Mouse (Mus musculus) bone marrow macrophage, adult 2 months (primary cell): ENCODE results near the gene Serpina3g.

Experiments
- CTCF ChIP-seq: IDR thresholded peaks from 2 replicates; pipeline ENCODE4 v1.5.1; 2012; ENCODE audit warnings: low read depth, mild to moderate bottlenecking, low read length, moderate library complexity
- POLR2A ChIP-seq: IDR thresholded peaks from 2 replicates; pipeline ENCODE4 v1.6.1; 2012; ENCODE audit warnings: mild to moderate bottlenecking, low read depth, low read length, borderline replicate concordance

DNA sequence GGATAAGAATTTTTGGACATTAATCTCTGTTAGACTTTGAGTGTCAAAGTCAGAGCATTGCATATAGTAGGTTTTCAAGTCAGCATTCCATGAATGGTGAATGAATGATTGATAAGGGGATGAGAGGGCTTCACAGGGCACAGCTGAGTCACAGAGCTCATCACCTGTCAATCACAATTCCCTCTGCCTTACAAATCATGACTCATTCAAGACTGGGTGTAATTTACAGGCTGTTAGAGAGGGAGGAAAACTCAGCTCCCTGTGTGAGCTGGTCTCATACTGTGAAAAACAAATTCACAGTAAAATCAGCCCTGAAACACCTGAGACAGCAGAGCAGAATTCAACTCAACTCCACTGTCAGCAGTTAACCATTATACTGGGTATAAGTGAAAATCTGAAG, 45.2 kb upstream of the Serpina3g start:
- TF ChIP-seq POLR2A: no peak
- no peak for TF ChIP-seq CTCF
